8 mouse cellular contexts compared by ENCODE assay signal in genomic region chr17:24696011-24696697, GRCm38 (mm10). TPM values are rescaled to one million over a fixed set of nuclear protein-coding genes. Genes with fewer than 3 reads are reported as not detected.
DNase-seq lines count a peak whose midpoint lies in the region; ATAC-seq and TF ChIP-seq lines count a peak whose summit lies in the region.

Gfer (minus strand) TSS chr17:24696156.
Noxo1 (plus strand) TSS chr17:24696234.

- WGBS in forebrain, embryonic 13.5 days = under 1% methylated on average over 46 of the region's 76 CpGs
- under 1% methylated on average over 74 of the region's 76 CpGs for WGBS in large intestine, adult 2 months
- WGBS in lung, adult 2 months = 1% methylated on average over 72 of the region's 76 CpGs

- peaks cover 50% of the 10 kb centered on the region for H3K36me3 ChIP-seq in E14TG2a.4 (ENCODE audit: insufficient read depth, low read length)
- peaks cover 33% of the 10 kb centered on the region for H3K36me3 ChIP-seq in forebrain, embryonic 13.5 days (ENCODE audit: poor library complexity, severe bottlenecking)

- peak; percentile 89 for ATAC-seq in forebrain, embryonic 13.5 days
- ATAC-seq in neutrophil, adult 5-6 weeks (ENCODE audit: extremely low read depth, insufficient number of reproducible peaks, low FRiP score, poor library complexity, severe bottlenecking) = peak; percentile 56

- TF ChIP-seq POLR2A in lung, adult 2 months (IDR thresholded peaks at IDR 0.05; ENCODE audit: borderline replicate concordance, extremely low read depth, low read depth, low read length) = peak; percentile 43; the same call in 1 of the 2 replicates

- DNase-seq in c-Kit-positive CD71-positive TER-119-positive erythroid progenitor cells, embryonic 14.5 days (ENCODE audit: low spot score) = peak; percentile 76
- peak; percentile 90 to 93 for DNase-seq in heart, postnatal 10 days
- DNase-seq in large intestine, adult 2 months (ENCODE audit: low read depth, low spot score) = no peak
- peak; percentile 82 for DNase-seq in lung, adult 2 months
- DNase-seq in thymus, adult 18-20 months = peak; percentile 75 to 77

- H3K9ac ChIP-seq in forebrain, embryonic 13.5 days = peak within 1 kb of the TSS; percentile 87

- H3K27me3 ChIP-seq in E14TG2a.4 (ENCODE audit: insufficient read depth, low read length) = peaks cover 2% of the 10 kb centered on the region
- no peaks in the 10 kb centered on the region for H3K27me3 ChIP-seq in forebrain, embryonic 13.5 days

- H3K27ac ChIP-seq in forebrain, embryonic 13.5 days = peak within 1 kb of the TSS; percentile 84

- H3K4me3 ChIP-seq in E14TG2a.4 (replicated peaks; ENCODE audit: low read length) = peak within 1 kb of the TSS; percentile 95
- H3K4me3 ChIP-seq in forebrain, embryonic 13.5 days = peak within 1 kb of the TSS; percentile 79
- H3K4me3 ChIP-seq in lung, adult 2 months (replicated peaks; ENCODE audit: extremely low read depth, low read depth, low read length) = peak within 1 kb of the TSS; percentile 99

- H3K9me3 ChIP-seq in E14TG2a.4 (ENCODE audit: low read length) = no peaks in the 10 kb centered on the region
- H3K9me3 ChIP-seq in forebrain, embryonic 13.5 days (replicated peaks) = no peaks in the 10 kb centered on the region

- TF ChIP-seq CTCF in E14TG2a.4 (conservative IDR thresholded peaks at IDR 0.05; ENCODE audit: low read length) = no peak
- no peak for TF ChIP-seq CTCF in lung, adult 2 months (IDR thresholded peaks at IDR 0.05; ENCODE audit: insufficient read depth, low read length)

- peak within 1 kb of the TSS; percentile 66 for H3K4me2 ChIP-seq in forebrain, embryonic 13.5 days

- H3K4me1 ChIP-seq in E14TG2a.4 (replicated peaks; ENCODE audit: low read depth, low read length) = peaks cover 66% of the 10 kb centered on the region
- peaks cover 31% of the 10 kb centered on the region for H3K4me1 ChIP-seq in forebrain, embryonic 13.5 days
- peaks cover 2% of the 10 kb centered on the region for H3K4me1 ChIP-seq in lung, adult 2 months (ENCODE audit: control insufficient read depth, insufficient read depth, low read length)

- intact Hi-C loops in heart, postnatal 10 days (cut with DNase I) = no loop called here

RNA-seq across cellular contexts. Expression of gene Gfer, which starts in this region (rescaled TPM):
- polyA plus RNA-seq in forebrain, embryonic 13.5 days (2015; fragmentation: Nextera tagmentation; extraction: Ambion mirVana) = 40.7 and 42.5 TPM in 2 replicates
- 10 to 100 TPM; 18.9 to 19.8 TPM for total RNA-seq in heart, postnatal 10 days (2021)
- 22.8 and 22.9 TPM in 2 replicates for polyA plus RNA-seq in large intestine, adult 2 months (2012; rRNA removed)
- 13.7 and 20.3 TPM in 2 replicates for polyA plus RNA-seq in lung, adult 2 months (2012; rRNA removed)
- total RNA-seq in neutrophil, adult 5-6 weeks (2017) = 17.1 and 23.3 TPM in 2 replicates

RNA-seq across cellular contexts. Expression of gene Noxo1, which starts in this region (rescaled TPM):
- polyA plus RNA-seq in forebrain, embryonic 13.5 days (2015; fragmentation: Nextera tagmentation; extraction: Ambion mirVana) = 1.3 TPM in 2 replicates
- 1 to 10 TPM in 1 of 2 experiments, under 1 TPM in 1; 0.93 to 2.9 TPM for total RNA-seq in heart, postnatal 10 days (2021)
- polyA plus RNA-seq in large intestine, adult 2 months (2012; rRNA removed) = 181 and 212 TPM in 2 replicates
- polyA plus RNA-seq in lung, adult 2 months (2012; rRNA removed) = 13.2 and 14.2 TPM in 2 replicates
- total RNA-seq in neutrophil, adult 5-6 weeks (2017) = 0.86 and 1.6 TPM in 2 replicates

Comparison
In these comparisons a context has a peak if more than half of its experiments do, and no peak if none do; other contexts are left out.
1. RNA of gene Noxo1 (polyA plus RNA-seq): 181 to 212 TPM in large intestine, adult 2 months; 13.2 to 14.2 TPM in lung, adult 2 months and 1.3 TPM in forebrain, embryonic 13.5 days; every median in the first group is over 10 times any median in the second.
2. Peak in every context shown above with its lines, with median percentiles within 50 percentile points of each other: H3K4me3 ChIP-seq.